Mouse (Mus musculus) myocyte (in vitro differentiated cells): Measurements from ENCODE around the gene Gm13090. TPM values are rescaled to one million over a fixed set of nuclear protein-coding genes. Genes with fewer than 3 reads are reported as not detected.

Experiments
- H3K27me3 ChIP-seq: one replicate; pipeline ENCODE4 v1.6.1; 2011; ENCODE audit not compliant: control insufficient read depth, insufficient read depth, insufficient read length
- H3K36me3 ChIP-seq: one replicate; pipeline ENCODE4 v1.6.1; 2011; ENCODE audit not compliant: control insufficient read depth, insufficient read depth
- H3K4me2 ChIP-seq: one replicate; pipeline ENCODE4 v1.6.1; 2011; ENCODE audit warnings: low read depth, control low read depth
- H3K4me3 ChIP-seq: one replicate; pipeline ENCODE4 v1.5.1; 2011; ENCODE audit warnings: mild to moderate bottlenecking, control low read depth, moderate library complexity
- H3K79me2 ChIP-seq: one replicate; pipeline ENCODE4 v1.6.1; 2011; ENCODE audit not compliant: control insufficient read depth, insufficient read depth
- H3ac ChIP-seq: one replicate; pipeline ENCODE4 v1.6.1; 2011; ENCODE audit not compliant: control insufficient read depth, insufficient read length
- CEBPB ChIP-seq: IDR thresholded peaks from 2 replicates; pipeline ENCODE4 v1.6.1; 2011; ENCODE audit warnings: mild to moderate bottlenecking, moderate library complexity; ENCODE audit not compliant: poor library complexity, insufficient read depth, severe bottlenecking
- E2F4 ChIP-seq: IDR thresholded peaks from one replicate; pipeline ENCODE4 v1.6.1; 2011; ENCODE audit warnings: mild to moderate bottlenecking, control low read depth, moderate library complexity; ENCODE audit not compliant: insufficient read depth
- MAX ChIP-seq: IDR thresholded peaks from one replicate; pipeline ENCODE4 v1.6.1; 2011; ENCODE audit warnings: low read depth, mild to moderate bottlenecking, control low read depth
- MYOD1 ChIP-seq, 3 experiments: IDR thresholded peaks; one replicate each; pipeline ENCODE4 v1.6.1; 2011; ENCODE audit warnings: control low read depth in 2 of 3, low read depth in 2 of 3, mild to moderate bottlenecking in 2 of 3, moderate library complexity in 1 of 3; ENCODE audit not compliant: insufficient read length in 2 of 3, control insufficient read depth in 1 of 3
- MYOG ChIP-seq, 3 experiments: IDR thresholded peaks; one replicate each; pipeline ENCODE4 v1.6.1; 2011; ENCODE audit warnings: control low read depth in 2 of 3, low read depth in 2 of 3, mild to moderate bottlenecking in 2 of 3; ENCODE audit not compliant: insufficient read length in 2 of 3, control insufficient read depth in 1 of 3, insufficient read depth in 1 of 3
- POLR2A ChIP-seq: IDR thresholded peaks from one replicate; pipeline ENCODE4 v1.6.1; 2011; ENCODE audit warnings: low read depth, mild to moderate bottlenecking, control low read depth, moderate library complexity; ENCODE audit not compliant: insufficient read length
- POLR2AphosphoS2 ChIP-seq: IDR thresholded peaks from one replicate; pipeline ENCODE4 v1.6.1; 2011; ENCODE audit warnings: low read depth, control low read depth; ENCODE audit not compliant: insufficient read length
- REST ChIP-seq: IDR thresholded peaks from one replicate; pipeline ENCODE4 v1.6.1; 2011; ENCODE audit warnings: mild to moderate bottlenecking, control low read depth, moderate library complexity; ENCODE audit not compliant: insufficient read depth, insufficient read length
- SRF ChIP-seq: IDR thresholded peaks from one replicate; pipeline ENCODE4 v1.6.1; 2011; ENCODE audit warnings: low read depth; ENCODE audit not compliant: control insufficient read depth, insufficient read length
- TCF12 ChIP-seq: IDR thresholded peaks from one replicate; pipeline ENCODE4 v1.6.1; 2011; ENCODE audit warnings: mild to moderate bottlenecking, control low read depth; ENCODE audit not compliant: poor library complexity, insufficient read depth, severe bottlenecking
- TCF3 ChIP-seq: IDR thresholded peaks from one replicate; pipeline ENCODE4 v1.6.1; 2011; ENCODE audit warnings: low read depth, control low read depth; ENCODE audit not compliant: insufficient read length
- USF1 ChIP-seq: IDR thresholded peaks from one replicate; pipeline ENCODE4 v1.6.1; 2011; ENCODE audit warnings: low read depth, mild to moderate bottlenecking, control low read depth, moderate library complexity
- polyA plus RNA-seq: library from polyadenylated mRNA; unstranded; fragments of >200 nt; fragmentation: generic; extraction: Trizol; gene quantifications from one replicate; pipeline ENCODE4 v1.2.1, GENCODE M21; 2012; ENCODE audit warnings: missing spikeins

Gm13090 gene
- polyA plus RNA-seq, 1 experiment: not detected

- peak overlapping the region; percentile 33 for H3K4me3 ChIP-seq
Measured at GRCm38 (mm10) chr4:151058634-151059033, 30.7 kb upstream of the Gm13090 start.

DNA sequence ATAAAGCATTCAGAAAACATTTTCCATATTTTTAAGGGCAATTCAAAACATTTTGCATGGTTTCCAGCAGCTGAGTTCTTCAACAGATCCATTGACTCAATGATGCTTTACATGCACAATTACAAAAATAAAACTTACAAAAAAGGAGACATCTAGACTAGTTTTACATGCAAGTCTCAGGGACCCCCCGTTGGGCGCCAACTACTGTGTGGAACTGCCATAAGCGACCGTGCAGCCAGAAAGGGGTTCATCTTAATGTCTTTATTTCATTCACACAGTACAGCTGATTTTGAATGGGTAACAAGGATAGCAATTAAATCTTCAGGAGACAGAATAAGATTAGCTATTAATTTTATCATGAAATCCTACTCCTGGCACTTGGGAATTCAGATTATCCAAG lies 29.8 kb upstream of the Gm13090 start:
- Histone ChIP-seq H3K4me2 (no peak overlapping the region), H3K4me3 (no peak overlapping the region), H3K79me2 (peaks cover 20% of the 10 kb centered on the region), H3ac (no peak overlapping the region), H3K27me3 (peaks cover 11% of the 10 kb centered on the region), H3K36me3 (peaks cover 5% of the 10 kb centered on the region)
- no peak for TF ChIP-seq REST
- TF ChIP-seq USF1: no peak
- TF ChIP-seq MAX: no peak
- no peak for TF ChIP-seq TCF3
- TF ChIP-seq MYOG (IDR thresholded peaks at IDR 0.05; ENCODE audit: control insufficient read depth in 1 of 3, insufficient read depth in 1 of 3, insufficient read length in 2 of 3, low read depth in 2 of 3): no peak
- TF ChIP-seq CEBPB: no peak
- no peak for TF ChIP-seq TCF12
- no peak for TF ChIP-seq POLR2AphosphoS2
- TF ChIP-seq SRF: no peak
- no peak for TF ChIP-seq MYOD1 (IDR thresholded peaks at IDR 0.05; ENCODE audit: control insufficient read depth in 1 of 3, insufficient read length in 2 of 3, low read depth in 2 of 3)
- no peak for TF ChIP-seq E2F4
- TF ChIP-seq POLR2A: no peak

More at GRCm38 (mm10) chr4:151058634-151059033, 30.7 kb upstream of the Gm13090 start:
- peaks cover 5% of the 10 kb centered on the region for H3K27me3 ChIP-seq
- no peak overlapping the region for H3ac ChIP-seq
- peaks cover 20% of the 10 kb centered on the region for H3K79me2 ChIP-seq
- peak overlapping the region; percentile 88 for H3K4me2 ChIP-seq
- H3K36me3 ChIP-seq: peaks cover 10% of the 10 kb centered on the region
- TF ChIP-seq CEBPB (no peak), POLR2A (no peak), POLR2AphosphoS2 (no peak), E2F4 (no peak), MYOG (IDR thresholded peaks at IDR 0.05; ENCODE audit: control insufficient read depth in 1 of 3, insufficient read depth in 1 of 3, insufficient read length in 2 of 3, low read depth in 2 of 3) (no peak), SRF (no peak), MAX (no peak), TCF12 (no peak), REST (no peak), TCF3 (no peak), USF1 (no peak)

DNA sequence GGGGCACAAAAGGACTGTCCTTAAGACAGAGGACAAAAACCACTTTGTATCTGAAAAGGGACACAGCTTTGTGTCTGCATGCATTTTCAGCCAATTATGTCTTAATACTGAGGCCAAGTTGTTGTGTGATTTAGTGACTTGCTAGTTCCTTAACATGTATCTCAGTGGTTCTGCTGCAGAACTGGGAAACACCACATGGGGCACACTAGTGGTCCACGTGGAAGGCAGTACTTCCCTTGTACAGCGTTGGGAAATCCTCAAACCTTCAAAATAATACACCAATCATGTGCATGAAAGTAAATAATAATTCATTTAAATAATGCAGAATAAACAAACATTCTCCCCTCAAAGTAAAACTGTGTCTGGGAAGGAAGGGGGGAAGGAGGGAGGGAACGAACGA lies 20.6 kb upstream of the Gm13090 start:
- Histone ChIP-seq H3K36me3 (no peaks in the 10 kb centered on the region), H3K4me3 (no peak overlapping the region), H3K27me3 (peaks cover 71% of the 10 kb centered on the region)

DNA sequence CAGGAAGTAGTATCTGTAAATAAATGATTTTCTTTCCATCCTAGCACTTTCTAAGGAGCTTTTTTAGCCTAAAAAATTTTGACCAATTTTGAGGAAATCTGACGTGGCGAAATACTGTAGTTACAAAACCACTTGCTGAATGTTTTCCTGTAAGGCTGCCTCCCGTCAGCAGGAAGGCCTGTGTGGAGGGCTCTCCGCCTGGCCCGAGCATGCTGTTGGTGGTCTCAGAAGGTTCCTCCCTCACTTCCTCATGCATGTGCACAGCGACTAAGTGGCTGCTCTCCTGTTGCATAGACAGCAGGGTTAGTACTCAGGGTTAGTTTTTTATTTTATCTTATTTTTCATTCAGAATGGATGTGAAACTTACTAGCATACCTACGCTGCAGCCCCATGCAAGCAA lies 18.4 kb upstream of the Gm13090 start:
- Histone ChIP-seq H3K36me3 (no peaks in the 10 kb centered on the region), H3K27me3 (peaks cover 65% of the 10 kb centered on the region), H3K79me2 (no peaks in the 10 kb centered on the region), H3K4me3 (no peak overlapping the region), H3ac (no peak overlapping the region), H3K4me2 (no peak overlapping the region)
- no peak for TF ChIP-seq TCF3
- no peak for TF ChIP-seq MYOD1 (IDR thresholded peaks at IDR 0.05; ENCODE audit: control insufficient read depth in 1 of 3, insufficient read length in 2 of 3, low read depth in 2 of 3)
- TF ChIP-seq MAX: no peak
- no peak for TF ChIP-seq POLR2A
- TF ChIP-seq SRF: no peak
- no peak for TF ChIP-seq USF1
- TF ChIP-seq TCF12: no peak
- TF ChIP-seq MYOG (IDR thresholded peaks at IDR 0.05; ENCODE audit: control insufficient read depth in 1 of 3, insufficient read depth in 1 of 3, insufficient read length in 2 of 3, low read depth in 2 of 3): no peak

More for the DNA sequence above, 20.6 kb upstream of the Gm13090 start:
- Histone ChIP-seq H3K4me2 (no peak overlapping the region), H3K79me2 (no peaks in the 10 kb centered on the region), H3ac (no peak overlapping the region)
- TF ChIP-seq TCF12 (no peak), MYOD1 (IDR thresholded peaks at IDR 0.05; ENCODE audit: control insufficient read depth in 1 of 3, insufficient read length in 2 of 3, low read depth in 2 of 3) (no peak), CEBPB (no peak), TCF3 (no peak), USF1 (no peak), POLR2AphosphoS2 (no peak), E2F4 (no peak), POLR2A (no peak), REST (no peak), MAX (no peak), MYOG (IDR thresholded peaks at IDR 0.05; ENCODE audit: control insufficient read depth in 1 of 3, insufficient read depth in 1 of 3, insufficient read length in 2 of 3, low read depth in 2 of 3) (no peak), SRF (no peak)

DNA sequence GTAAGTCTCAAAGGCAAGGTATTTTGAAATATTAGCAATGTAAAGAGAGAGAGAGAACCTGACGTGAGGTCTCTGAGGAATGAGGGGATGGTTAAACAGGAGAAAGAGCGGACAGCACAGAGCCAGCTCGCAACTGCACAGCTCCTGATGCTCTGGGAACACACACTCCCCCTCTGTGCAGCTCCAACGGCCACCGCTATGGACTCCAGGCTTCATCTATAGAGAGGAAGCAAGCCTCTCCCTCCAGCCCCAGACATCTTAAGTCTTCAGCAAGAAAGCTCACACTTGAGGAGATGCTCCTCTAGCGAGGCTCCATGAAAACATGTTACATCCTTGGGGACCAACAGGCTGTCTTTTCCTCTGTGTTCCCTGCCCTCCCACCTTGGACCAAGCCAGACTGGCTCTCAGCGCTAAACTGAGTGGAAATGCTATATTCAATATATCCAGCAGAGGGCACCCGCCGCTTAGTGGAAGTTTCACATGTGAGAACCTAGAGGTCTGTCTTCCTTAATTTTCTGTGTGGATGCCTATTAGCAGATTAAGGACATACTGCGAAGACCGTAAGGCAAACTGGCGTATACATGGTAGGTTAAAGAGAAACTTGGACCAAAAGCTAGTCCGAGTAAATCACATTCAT lies 16.1 kb upstream of the Gm13090 start:
- no peak overlapping the region for H3K4me3 ChIP-seq
- H3ac ChIP-seq: no peak overlapping the region
- no peak for TF ChIP-seq MYOD1 (IDR thresholded peaks at IDR 0.05; ENCODE audit: control insufficient read depth in 1 of 3, insufficient read length in 2 of 3, low read depth in 2 of 3)
- no peak for TF ChIP-seq POLR2A
- TF ChIP-seq MAX: no peak
- TF ChIP-seq E2F4: no peak
- no peaks in the 10 kb centered on the region for H3K36me3 ChIP-seq
- H3K4me2 ChIP-seq: no peak overlapping the region
- peaks cover 66% of the 10 kb centered on the region for H3K27me3 ChIP-seq
- no peaks in the 10 kb centered on the region for H3K79me2 ChIP-seq
